Mouse (Mus musculus): Measurements from ENCODE around the gene Olfr10. TPM values are rescaled to one million over a fixed set of nuclear protein-coding genes. Genes with fewer than 3 reads are reported as not detected.

The Olfr10 gene
- total and polyA plus RNA-seq, 3 experiments, result not detected

DNA sequence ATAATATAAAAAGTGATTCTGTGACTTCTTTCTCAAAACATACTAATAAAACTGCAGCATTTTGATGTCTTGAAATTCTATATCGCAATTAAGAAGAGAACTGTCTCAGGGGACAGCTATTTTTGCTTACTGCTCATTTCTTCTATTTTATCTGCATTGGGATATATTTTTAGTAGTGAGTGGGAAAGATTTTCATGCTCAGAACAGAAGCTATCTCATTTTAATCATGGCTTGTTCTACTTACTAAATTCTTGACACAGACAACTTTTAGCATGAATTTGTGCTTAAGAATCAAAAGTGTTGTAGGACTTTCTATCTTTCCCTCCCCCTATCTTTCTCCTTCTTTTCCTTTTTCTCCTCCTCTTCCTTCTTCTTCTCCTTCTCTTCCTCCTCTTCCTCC is 25.1 kb downstream of the Olfr10 start:
- dilution Hi-C loops (cut with MboI; ENCODE audit: extremely low pct_ligation_motif_present, extremely low pct_unique_long_range_greater_than_20kb, low sequenced_read_pairs) (no loop called here), in situ Hi-C loops (cut with MboI; ENCODE audit: low pct_ligation_motif_present, low pct_unique_long_range_greater_than_20kb, low sequenced_read_pairs) (no loop called here)
- no peak overlapping the region for H3K4me2 ChIP-seq (ENCODE audit: insufficient read depth, low read depth, poor library complexity, severe bottlenecking)
- no peak overlapping the region for H3K27ac ChIP-seq (ENCODE audit: insufficient read depth, low read depth)
- H3K36me3 ChIP-seq (replicated peaks in 1 of 2; ENCODE audit: control insufficient read depth in 1 of 2, insufficient read depth in 1 of 2, low read length in 1 of 2), result no peaks in the 10 kb centered on the region
- peaks cover 0 to 6% of the 10 kb centered on the region in 2 experiments; a peak in 1 of 4 replicates for H3K4me1 ChIP-seq (ENCODE audit: control insufficient read depth in 1 of 2, insufficient read depth in 2 of 2)
- no peak overlapping the region for H3K4me3 ChIP-seq (replicated peaks in 1 of 3; ENCODE audit: low read depth in 2 of 3, low read length in 2 of 3, poor library complexity in 1 of 3)
- no peaks in the 10 kb centered on the region for H3K27me3 ChIP-seq (replicated peaks)
- no peak overlapping the region for H3K9ac ChIP-seq (ENCODE audit: insufficient read depth, low read depth)
- DNase-seq (ENCODE audit: extremely low read depth), result no peak
- H3K9me3 ChIP-seq (replicated peaks; ENCODE audit: low read length), result no peaks in the 10 kb centered on the region
- no peaks in the 10 kb centered on the region for H3K79me2 ChIP-seq (replicated peaks; ENCODE audit: control insufficient read depth, extremely low read depth, insufficient read depth, poor library complexity, severe bottlenecking)
- TF ChIP-seq NELFE (IDR thresholded peaks at IDR 0.05; ENCODE audit: low read depth, low read length), result no peak
- no peak for TF ChIP-seq CTCF (conservative IDR thresholded peaks at IDR 0.05 in 1 of 2, IDR thresholded peaks at IDR 0.05 in 1 of 2; ENCODE audit: low read depth in 2 of 2, low read length in 2 of 2)
- no peak for TF ChIP-seq MXI1 (IDR thresholded peaks at IDR 0.05; ENCODE audit: low read depth, low read length)
- TF ChIP-seq TCF12 (IDR thresholded peaks at IDR 0.05; ENCODE audit: low read depth, low read length), result no peak
- no peak for TF ChIP-seq ZNF384 (IDR thresholded peaks at IDR 0.05; ENCODE audit: low read depth, low read length)
- TF ChIP-seq CHD1 (IDR thresholded peaks at IDR 0.05; ENCODE audit: low read depth, low read length), result no peak
- TF ChIP-seq ZMIZ1 (IDR thresholded peaks at IDR 0.05; ENCODE audit: low read depth, low read length), result no peak
- TF ChIP-seq POLR2AphosphoS2 (IDR thresholded peaks at IDR 0.05; ENCODE audit: low read depth, low read length), result no peak
- no peak for TF ChIP-seq JUN (IDR thresholded peaks at IDR 0.05; ENCODE audit: insufficient read depth, low read depth, low read length)
- TF ChIP-seq SIN3A (IDR thresholded peaks at IDR 0.05; ENCODE audit: low read length), result no peak
- no peak for TF ChIP-seq MAFK (IDR thresholded peaks at IDR 0.05; ENCODE audit: insufficient replicate concordance, low read length)
- TF ChIP-seq PAX5 (IDR thresholded peaks at IDR 0.05; ENCODE audit: low read length), result no peak

DNA sequence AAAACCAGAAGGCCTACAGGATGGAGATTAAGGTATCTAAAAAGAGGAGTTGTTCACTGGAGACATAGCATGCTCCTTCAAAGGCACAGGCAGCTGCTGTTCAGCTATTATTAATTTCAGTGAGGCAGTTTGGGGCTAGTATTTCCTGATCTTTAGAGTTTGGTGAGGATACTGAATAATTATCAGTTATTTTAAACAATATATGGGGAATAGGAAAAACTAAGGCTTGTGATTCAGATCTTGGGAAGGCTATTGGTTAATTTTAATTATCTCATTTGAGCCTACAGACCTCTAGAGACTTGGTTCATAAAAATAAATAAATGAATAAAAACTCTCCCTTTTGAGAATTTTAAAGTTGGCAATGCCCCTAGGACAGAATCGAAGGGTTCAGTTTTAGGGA is 30.3 kb downstream of the Olfr10 start, which contains the start of gene Olfr1390:
Gene Olfr1390 (plus strand): TSS at position 301 of the 400 bp plus-strand sequence.
- Histone ChIP-seq H3K79me2 (replicated peaks; ENCODE audit: control insufficient read depth, extremely low read depth, insufficient read depth, poor library complexity, severe bottlenecking) (no peaks in the 10 kb centered on the region), H3K9me3 (replicated peaks; ENCODE audit: low read length) (no peaks in the 10 kb centered on the region)

More for the DNA sequence above, 30.3 kb downstream of the Olfr10 start, which contains the start of gene Olfr1390:
- no peaks in the 10 kb centered on the region for H3K36me3 ChIP-seq (replicated peaks in 1 of 2; ENCODE audit: control insufficient read depth in 1 of 2, insufficient read depth in 1 of 2, low read length in 1 of 2)
- H3K4me1 ChIP-seq (ENCODE audit: control insufficient read depth in 1 of 2, insufficient read depth in 2 of 2), result no peaks in the 10 kb centered on the region
- no peak for TF ChIP-seq ZMIZ1 (IDR thresholded peaks at IDR 0.05; ENCODE audit: low read depth, low read length)
- no peak for TF ChIP-seq TCF12 (IDR thresholded peaks at IDR 0.05; ENCODE audit: low read depth, low read length)
- TF ChIP-seq MAX (IDR thresholded peaks at IDR 0.05; ENCODE audit: low read length), result no peak
- TF ChIP-seq NELFE (IDR thresholded peaks at IDR 0.05; ENCODE audit: low read depth, low read length), result no peak
- no peak for TF ChIP-seq MYC (IDR thresholded peaks at IDR 0.05; ENCODE audit: low read depth, low read length)
- no peak for TF ChIP-seq ZNF384 (IDR thresholded peaks at IDR 0.05; ENCODE audit: low read depth, low read length)
- no peak for TF ChIP-seq USF2 (conservative IDR thresholded peaks at IDR 0.05; ENCODE audit: low read depth, low read length)
- TF ChIP-seq NRF1 (IDR thresholded peaks at IDR 0.05; ENCODE audit: low read depth, low read length), result no peak
- no peak for TF ChIP-seq SMC3 (IDR thresholded peaks at IDR 0.05; ENCODE audit: low read depth, low read length)
- TF ChIP-seq E2F4 (IDR thresholded peaks at IDR 0.05; ENCODE audit: insufficient replicate concordance, low read depth, low read length), result no peak
- no peaks in the 10 kb centered on the region for H3K27me3 ChIP-seq (replicated peaks)
- no peak within 1 kb of the TSS for H3K4me3 ChIP-seq (replicated peaks in 1 of 3; ENCODE audit: low read depth in 2 of 3, low read length in 2 of 3, poor library complexity in 1 of 3)
- H3K4me2 ChIP-seq (ENCODE audit: insufficient read depth, low read depth, poor library complexity, severe bottlenecking), result no peak within 1 kb of the TSS
- in situ Hi-C loops (cut with MboI; ENCODE audit: low pct_ligation_motif_present, low pct_unique_long_range_greater_than_20kb, low sequenced_read_pairs) (no loop called here), dilution Hi-C loops (cut with MboI; ENCODE audit: extremely low pct_ligation_motif_present, extremely low pct_unique_long_range_greater_than_20kb, low sequenced_read_pairs) (no loop called here)
- DNase-seq (ENCODE audit: extremely low read depth), result no peak
- no peak within 1 kb of the TSS for H3K9ac ChIP-seq (ENCODE audit: insufficient read depth, low read depth)
- H3K27ac ChIP-seq (ENCODE audit: insufficient read depth, low read depth), result no peak within 1 kb of the TSS
